Mouse (Mus musculus) gastrocnemius, adult 8-10 months (tissue): ENCODE data around the gene Gad1. TPM values are rescaled to one million over a fixed set of nuclear protein-coding genes. Genes with fewer than 3 reads are reported as not detected.

Experiments
- DNase-seq, 2 experiments: peaks; one replicate each; pipeline ENCODE4 v3.0.0; 2022; ENCODE audit warnings: low spot score in 2 of 2
- total RNA-seq, 4 experiments: library from RNA; stranded (reverse); gene quantifications; 2 replicates each; pipeline ENCODE4 v1.2.4; 2022

Gene Gad1
- total RNA-seq, 4 experiments from 2014 or later = 0.13 to 1.7 (median 0.44) TPM

- DNase-seq = no peak
Observed at GRCm38 (mm10) chr2:70564646-70565315, 11.9 kb downstream of the Gad1 start.

- no peak for DNase-seq
Observed at GRCm38 (mm10) chr2:70565651-70566602, 13.1 kb downstream of the Gad1 start.

GRCm38 (mm10) chr2:70566603-70566981 is 13.7 kb downstream of the Gad1 start:
- DNase-seq = no peak

- no peak for DNase-seq
Observed at GRCm38 (mm10) chr2:70567071-70567681, 14.3 kb downstream of the Gad1 start.

- DNase-seq = no peak
Observed at GRCm38 (mm10) chr2:70567682-70568077, 14.8 kb downstream of the Gad1 start.

- DNase-seq = no peak
Observed at GRCm38 (mm10) chr2:70568198-70568941, 15.5 kb downstream of the Gad1 start.

- DNase-seq = no peak
Observed at GRCm38 (mm10) chr2:70571698-70572097, 18.8 kb downstream of the Gad1 start.

GRCm38 (mm10) chr2:70572251-70572650 is 19.4 kb downstream of the Gad1 start:
- no peak for DNase-seq

GRCm38 (mm10) chr2:70573544-70574210 is 20.8 kb downstream of the Gad1 start:
- DNase-seq = no peak

- DNase-seq = no peak
Observed at GRCm38 (mm10) chr2:70588200-70588599, 35.3 kb downstream of the Gad1 start.

GRCm38 (mm10) chr2:70592432-70592831 is 39.6 kb downstream of the Gad1 start:
- DNase-seq = no peak

- no peak for DNase-seq
Observed at GRCm38 (mm10) chr2:70593670-70594069, 40.8 kb downstream of the Gad1 start.

GRCm38 (mm10) chr2:70595896-70596295 is 43.0 kb downstream of the Gad1 start:
- no peak for DNase-seq

GRCm38 (mm10) chr2:70609769-70610168 is 56.9 kb downstream of the Gad1 start:
- DNase-seq = no peak

GRCm38 (mm10) chr2:70614745-70615351 is 62.0 kb downstream of the Gad1 start:
- no peak for DNase-seq

- DNase-seq = no peak
Observed at GRCm38 (mm10) chr2:70616076-70616475, 63.2 kb downstream of the Gad1 start.

- DNase-seq = no peak
Observed at GRCm38 (mm10) chr2:70616617-70617016, 63.7 kb downstream of the Gad1 start.

GRCm38 (mm10) chr2:70619232-70619835 is 66.5 kb downstream of the Gad1 start:
- DNase-seq = no peak

- DNase-seq = no peak
Observed at GRCm38 (mm10) chr2:70620225-70620624, 67.4 kb downstream of the Gad1 start.

GRCm38 (mm10) chr2:70622244-70622643 is 69.4 kb downstream of the Gad1 start:
- no peak for DNase-seq
